Mouse (Mus musculus) kidney, postnatal 36 days (tissue): Measurements from ENCODE around the gene Btbd19.
A peak's percentile ranks its signal among the peaks of the same experiment; 100 is the strongest.

Experiments
- DNase-seq, 2 experiments: peaks; one replicate each; pipeline ENCODE4 v3.0.0; 2021 to 2022; ENCODE audit warnings: mixed read lengths in 2 of 2

Btbd19 gene

DNA sequence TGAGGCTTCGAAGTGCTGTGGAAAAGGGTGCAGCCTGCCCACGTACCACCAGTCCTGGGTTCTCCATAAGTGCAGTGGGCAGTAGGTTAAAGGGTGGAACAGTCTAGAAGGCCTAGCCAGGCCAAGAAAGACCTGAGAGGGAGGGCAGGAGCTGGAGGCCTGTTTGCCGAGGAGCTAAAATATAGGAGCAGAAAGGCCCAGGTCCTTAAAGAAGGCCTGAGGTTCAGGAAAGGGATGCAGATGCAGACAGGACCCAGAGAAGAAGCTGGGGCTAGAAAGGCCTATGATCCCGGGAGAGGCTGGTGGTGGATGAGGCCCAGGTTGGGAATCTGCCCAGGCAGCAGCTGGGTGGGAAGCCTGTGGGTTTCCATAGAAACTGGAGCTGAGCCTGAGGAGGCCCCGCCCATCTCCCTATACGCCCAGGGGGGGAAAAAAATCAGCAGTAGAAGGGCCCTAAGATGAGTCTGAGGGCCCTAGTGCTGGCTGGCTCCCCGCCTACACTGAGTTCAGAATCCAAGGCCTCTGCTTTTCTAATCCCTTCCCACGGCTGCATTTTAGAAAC is at the start of gene Btbd19:
Btbd19 (minus strand) TSS at position 378 of the 562 bp plus-strand sequence.
- peak; percentile 55 to 69 for DNase-seq

DNA sequence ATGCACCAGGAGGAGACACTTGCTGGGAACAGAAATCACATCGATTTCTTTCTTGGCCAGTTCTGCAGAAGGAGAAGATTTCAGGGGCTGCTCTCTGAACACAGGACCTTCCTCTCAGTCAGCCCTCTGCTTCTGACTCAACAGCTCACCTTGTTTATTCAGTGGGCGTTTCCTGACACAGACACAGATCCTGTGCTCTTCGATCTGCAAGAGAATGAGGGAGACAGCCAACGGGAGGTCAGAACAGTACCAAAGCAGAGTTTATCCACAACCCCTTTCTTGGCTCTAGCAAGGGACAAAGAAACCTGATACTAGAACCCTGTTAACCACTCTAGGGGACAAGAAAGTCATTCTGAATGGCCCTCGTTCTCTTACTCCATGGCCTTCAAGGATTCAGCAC is 44.4 kb upstream of the Btbd19 start:
- DNase-seq: no peak

GRCm38 (mm10) chr4:117161183-117161582 is 35.7 kb upstream of the Btbd19 start:
- no peak for DNase-seq

GRCm38 (mm10) chr4:117159666-117160065 is 34.1 kb upstream of the Btbd19 start:
- DNase-seq: no peak

- DNase-seq: no peak
These were observed 30.8 kb upstream of the Btbd19 start for GRCm38 (mm10) chr4:117156372-117156771.

DNA sequence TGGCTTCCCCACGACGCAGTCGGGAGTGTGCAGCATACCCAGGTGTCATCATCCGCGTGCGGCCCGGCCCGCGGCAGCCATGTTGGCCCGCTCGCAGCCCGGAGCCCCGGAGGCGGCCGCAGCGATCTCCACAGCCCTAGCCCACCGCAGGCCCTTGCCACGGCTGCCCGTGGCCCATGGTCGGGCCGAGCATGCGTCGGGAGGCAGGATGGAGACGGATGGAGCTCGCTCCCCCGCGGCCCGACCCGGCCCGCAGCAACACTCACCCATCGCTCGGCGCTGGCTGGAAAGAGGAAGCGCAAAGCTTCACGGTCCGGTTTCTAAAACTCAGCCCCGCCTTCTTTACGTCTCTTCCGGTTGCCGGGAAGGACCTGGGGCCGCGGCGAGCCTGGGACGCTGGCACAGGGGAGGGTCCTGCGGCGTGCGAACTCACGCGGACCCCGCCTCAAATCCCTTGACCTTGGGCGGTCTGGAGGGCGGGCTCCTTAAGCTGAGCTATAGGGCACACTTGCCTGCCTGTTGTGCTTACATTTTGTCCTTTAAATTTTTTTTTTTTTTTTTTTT is 30.3 kb upstream of the Btbd19 start, which contains the start of gene Rps8:
Rps8 (minus strand) TSS at position 452 of the 564 bp plus-strand sequence.
- peak; percentile 90 to 92 for DNase-seq

DNA sequence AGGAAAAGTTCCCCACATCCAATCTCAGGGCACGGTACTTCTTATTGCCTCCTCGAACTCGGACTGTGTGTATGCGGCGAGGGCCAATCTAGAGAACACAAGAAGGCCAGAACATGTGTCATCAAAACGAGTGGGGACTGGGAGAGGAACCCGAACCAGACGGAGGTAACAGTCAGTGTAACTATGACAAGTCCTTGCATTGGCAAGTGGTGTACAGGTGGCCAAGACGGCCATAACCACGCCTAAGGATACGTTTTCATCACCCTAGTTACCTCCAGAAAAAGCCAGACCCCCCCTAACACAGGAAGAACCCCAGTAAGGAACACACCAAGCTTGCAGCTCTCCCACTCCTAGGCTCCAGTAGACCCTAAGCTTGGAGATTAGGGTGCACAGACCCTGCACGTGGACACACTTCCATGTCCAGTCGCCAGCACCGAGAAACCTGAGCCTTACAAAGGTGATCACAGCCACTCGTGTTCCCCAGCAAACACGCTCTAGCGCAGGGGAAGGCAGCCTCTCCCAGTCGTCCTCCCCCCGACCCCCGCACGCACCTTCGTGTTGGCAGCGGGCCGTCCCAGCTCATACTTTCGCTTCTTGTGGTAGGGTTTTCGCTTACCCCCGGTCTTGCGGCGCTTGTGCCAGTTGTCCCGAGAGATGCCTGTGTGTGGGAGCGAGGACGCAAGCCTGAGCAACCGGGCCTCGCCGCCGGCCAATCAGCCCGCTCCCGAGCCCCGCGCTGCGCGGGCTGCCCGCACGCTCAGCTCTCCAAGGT is 29.7 kb upstream of the Btbd19 start:
- no peak for DNase-seq

DNA sequence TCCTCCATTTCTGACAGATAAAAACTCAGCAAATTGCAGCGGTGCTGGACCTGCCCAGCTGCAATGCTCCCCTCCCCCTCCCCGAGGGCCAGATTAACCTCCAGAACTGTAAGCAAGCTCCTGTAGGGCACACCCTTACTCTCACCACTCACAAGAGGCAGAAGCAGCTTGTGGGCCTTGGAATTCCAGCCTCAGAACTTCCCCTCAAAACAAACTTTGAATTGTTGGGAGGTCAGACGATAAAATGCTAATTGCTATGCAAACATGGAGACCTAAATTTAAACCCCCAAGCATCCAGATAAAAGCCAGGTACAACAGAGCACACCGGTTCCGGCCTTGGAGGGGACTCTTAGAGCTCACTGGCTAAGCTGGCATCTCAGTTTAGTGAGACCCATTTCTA is 27.2 kb upstream of the Btbd19 start:
- peak in 1 of 2 experiments; percentile 30 for DNase-seq

GRCm38 (mm10) chr4:117151416-117151815 is 25.9 kb upstream of the Btbd19 start:
- DNase-seq: no peak

DNA sequence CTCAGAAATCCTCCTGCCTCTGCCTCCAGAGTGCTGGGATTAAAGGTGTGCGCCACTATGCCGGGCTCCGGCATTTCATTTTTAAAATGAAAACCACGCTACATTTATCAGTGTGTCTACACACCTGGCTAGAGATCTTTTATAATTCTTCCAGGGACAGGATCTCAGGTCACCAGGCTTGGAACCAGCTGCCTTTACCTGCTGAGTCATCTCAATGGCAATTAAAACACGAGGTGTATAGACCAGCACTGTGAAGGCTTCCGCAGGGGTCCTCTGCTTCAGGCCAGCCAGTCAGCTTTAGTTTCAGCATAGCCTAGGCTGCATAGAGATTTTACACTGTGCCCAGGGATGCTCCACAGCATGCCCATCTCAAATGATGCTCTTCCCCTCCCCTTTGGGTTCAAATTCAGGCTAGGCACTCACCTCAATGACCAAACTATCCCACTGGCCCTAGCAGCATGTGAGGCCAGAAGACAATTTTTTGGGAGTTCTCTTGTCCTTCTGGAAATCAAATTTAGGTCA is 24.7 kb upstream of the Btbd19 start:
- DNase-seq: no peak

DNA sequence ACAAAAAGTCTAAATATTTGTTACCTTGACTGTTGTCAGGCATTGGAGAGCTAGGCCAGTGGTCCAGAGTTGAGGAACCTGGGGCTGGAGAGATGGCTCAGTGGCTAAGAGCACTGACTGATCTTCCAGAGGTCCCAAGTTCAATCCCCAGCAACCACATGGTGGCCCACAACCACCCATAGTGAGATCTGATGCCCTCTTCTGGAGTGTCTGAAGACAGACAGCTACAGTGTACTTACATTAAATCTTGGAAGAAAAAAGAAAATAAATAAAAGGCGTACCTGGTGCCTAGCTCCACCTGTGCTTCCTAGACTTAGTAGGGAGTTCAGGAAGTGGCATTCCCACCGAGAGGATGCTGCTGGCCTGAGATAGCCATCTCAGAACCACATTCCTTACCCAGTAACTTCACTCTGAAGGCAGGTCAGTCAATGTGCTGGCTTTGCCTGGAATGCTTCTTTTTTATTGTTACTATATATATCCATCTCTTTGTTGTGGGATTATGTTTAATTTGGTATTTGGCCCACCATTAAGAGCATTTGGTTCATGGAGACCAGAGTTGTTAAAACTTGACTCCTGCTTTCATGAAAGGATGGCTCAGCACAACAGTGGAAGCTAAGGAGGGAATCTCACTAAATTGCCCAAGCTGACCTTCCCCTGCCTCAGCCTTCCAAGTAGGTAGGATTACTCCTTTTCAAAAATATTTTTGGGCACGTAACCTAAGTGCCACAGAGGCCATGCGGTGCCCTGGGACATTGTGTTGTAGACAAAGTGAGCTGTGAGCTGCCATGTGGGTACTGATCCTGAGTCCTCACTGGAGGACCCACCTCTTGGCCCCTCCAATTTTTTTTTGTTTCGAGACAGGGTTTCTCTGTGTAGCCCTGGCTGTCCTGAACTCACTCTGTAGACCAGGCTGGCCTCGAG is 24.0 kb upstream of the Btbd19 start:
- no peak for DNase-seq

DNA sequence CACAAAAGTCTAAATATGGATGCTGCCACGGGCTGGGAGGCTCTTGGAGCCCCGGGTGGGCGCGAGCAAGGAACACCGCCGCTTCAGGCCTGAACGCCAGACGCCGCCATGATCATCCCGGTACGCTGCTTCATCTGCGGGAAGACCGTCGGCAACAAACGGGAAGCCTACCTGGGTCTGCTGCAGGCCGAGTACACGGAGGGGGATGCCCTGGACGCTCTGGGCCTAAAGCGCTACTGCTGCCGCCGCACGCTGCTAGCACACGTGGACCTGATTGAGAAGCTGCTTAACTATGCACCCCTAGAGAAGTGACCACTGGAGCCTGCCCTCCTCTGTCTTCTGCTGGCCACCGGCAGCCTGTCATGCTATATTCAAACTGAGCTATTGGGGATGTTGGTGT is 23.3 kb upstream of the Btbd19 start:
- no peak for DNase-seq

GRCm38 (mm10) chr4:117148047-117148713 is 22.7 kb upstream of the Btbd19 start:
- no peak for DNase-seq

- DNase-seq: peak; percentile 91 to 97
These were observed 20.7 kb upstream of the Btbd19 start for GRCm38 (mm10) chr4:117146176-117146575.

DNA sequence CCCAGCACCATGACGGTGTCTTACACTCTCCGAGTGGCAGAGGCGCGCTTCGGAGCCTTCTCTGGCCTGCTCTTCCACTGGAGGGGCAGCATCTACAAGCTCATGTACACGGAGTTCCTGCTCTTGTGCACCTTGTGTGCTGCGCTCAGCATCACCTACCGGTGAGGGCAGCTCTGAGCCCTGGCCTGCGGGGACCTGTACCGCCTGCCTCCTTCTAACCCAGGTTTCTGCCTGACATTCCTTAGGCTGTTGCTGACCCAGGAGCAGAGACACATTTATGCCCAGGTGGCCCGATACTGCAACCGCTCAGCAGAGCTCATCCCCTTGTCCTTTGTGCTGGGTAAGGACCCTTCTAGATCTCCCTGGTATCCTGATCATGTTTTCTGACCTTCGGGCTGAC is 19.7 kb upstream of the Btbd19 start:
- no peak for DNase-seq

- DNase-seq: no peak
These were observed 17.5 kb upstream of the Btbd19 start for GRCm38 (mm10) chr4:117143023-117143422.

DNA sequence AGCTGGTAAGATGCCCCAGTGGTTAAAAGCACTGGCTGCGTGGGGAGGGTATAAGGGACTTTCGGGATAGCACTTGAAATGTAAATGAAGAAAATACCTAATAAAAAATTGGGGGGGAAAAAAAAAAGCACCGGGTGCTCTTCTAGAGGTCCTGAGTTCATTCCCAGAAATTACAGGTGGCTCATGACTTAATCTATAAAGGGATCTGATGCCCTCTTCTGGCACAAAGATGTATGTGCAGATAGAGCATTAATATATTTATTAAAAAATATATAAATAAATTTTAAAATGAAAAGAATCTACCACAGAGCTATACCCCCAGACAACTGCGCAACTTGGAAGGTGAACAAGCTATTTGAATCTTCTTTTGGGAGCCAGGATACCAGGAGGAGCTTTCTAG is 15.1 kb upstream of the Btbd19 start:
- no peak for DNase-seq

GRCm38 (mm10) chr4:117139217-117139612 is 13.7 kb upstream of the Btbd19 start:
- peak; percentile 72 to 76 for DNase-seq

- no peak for DNase-seq
These were observed 13.0 kb upstream of the Btbd19 start for GRCm38 (mm10) chr4:117138295-117139216.

GRCm38 (mm10) chr4:117136034-117136433 is 10.5 kb upstream of the Btbd19 start:
- DNase-seq: peak; percentile 84 to 96

DNA sequence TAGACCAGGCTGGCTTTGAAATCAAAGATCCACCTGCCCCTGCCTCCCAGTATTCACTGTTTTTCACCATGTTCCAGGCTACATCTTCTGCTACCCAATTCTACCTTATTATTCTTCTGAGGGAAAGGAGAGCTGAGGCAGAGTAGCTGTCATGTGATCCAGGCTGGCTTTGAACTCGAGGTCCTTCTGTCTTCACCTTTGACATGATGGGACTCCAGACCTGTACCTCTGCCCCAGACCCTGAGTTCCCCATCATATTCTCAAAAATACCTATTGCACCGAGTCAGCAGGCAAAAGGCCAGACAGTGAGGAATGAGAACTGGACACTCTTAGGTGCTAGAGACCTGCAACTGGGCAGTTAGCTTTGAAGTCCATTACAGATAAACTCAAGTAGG is 9.1 kb upstream of the Btbd19 start:
- peak; percentile 46 to 50 for DNase-seq
